Mouse (Mus musculus): ENCODE results near the gene Xrcc1. TPM values are rescaled to one million over a fixed set of nuclear protein-coding genes. Genes with fewer than 3 reads are reported as not detected.

The Xrcc1 gene
- total and polyA plus RNA-seq, 3 experiments: 81.7 to 148 (median 136) TPM

DNA sequence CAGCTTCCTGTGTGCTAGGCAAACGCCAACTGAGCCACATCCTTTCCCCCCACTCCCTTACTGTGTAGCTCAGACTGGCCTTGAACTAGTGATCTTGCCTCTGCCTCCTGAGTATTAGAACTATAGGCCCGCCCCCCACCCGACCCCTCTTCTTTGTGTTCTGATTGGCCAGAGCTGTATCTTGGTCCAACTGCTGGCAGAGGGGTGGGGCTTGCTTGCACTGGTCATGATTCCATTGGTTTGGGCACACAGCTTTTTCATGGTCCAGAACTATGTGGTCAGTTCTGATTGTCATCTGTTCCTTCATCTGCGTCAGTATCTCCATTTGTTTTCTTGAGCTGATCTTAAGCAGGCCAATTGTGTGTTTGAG is 17.7 kb downstream of the Xrcc1 start (continued):
- TF ChIP-seq MXI1 (IDR thresholded peaks at IDR 0.05; ENCODE audit: low read depth, low read length): no peak
- no peak for TF ChIP-seq ZKSCAN1 (IDR thresholded peaks at IDR 0.05; ENCODE audit: borderline replicate concordance, low read depth, low read length)
- TF ChIP-seq RAD21 (IDR thresholded peaks at IDR 0.05; ENCODE audit: low read depth, low read length): no peak
- TF ChIP-seq USF2 (conservative IDR thresholded peaks at IDR 0.05; ENCODE audit: low read depth, low read length): no peak
- no peak for TF ChIP-seq ZNF384 (IDR thresholded peaks at IDR 0.05; ENCODE audit: low read depth, low read length)
- TF ChIP-seq POLR2A (IDR thresholded peaks at IDR 0.05; ENCODE audit: low read depth, low read length): peak; percentile 43
- no peak for TF ChIP-seq JUND (conservative IDR thresholded peaks at IDR 0.05; ENCODE audit: low read depth, low read length)
- no peak for TF ChIP-seq CHD1 (IDR thresholded peaks at IDR 0.05; ENCODE audit: low read depth, low read length)
- no peak for TF ChIP-seq MYC (IDR thresholded peaks at IDR 0.05; ENCODE audit: low read depth, low read length)
- TF ChIP-seq IRF4 (IDR thresholded peaks at IDR 0.05; ENCODE audit: low read depth, low read length): no peak
- TF ChIP-seq RCOR1 (conservative IDR thresholded peaks at IDR 0.05; ENCODE audit: low read depth, low read length): no peak
- TF ChIP-seq SMC3 (IDR thresholded peaks at IDR 0.05; ENCODE audit: low read depth, low read length): no peak

DNA sequence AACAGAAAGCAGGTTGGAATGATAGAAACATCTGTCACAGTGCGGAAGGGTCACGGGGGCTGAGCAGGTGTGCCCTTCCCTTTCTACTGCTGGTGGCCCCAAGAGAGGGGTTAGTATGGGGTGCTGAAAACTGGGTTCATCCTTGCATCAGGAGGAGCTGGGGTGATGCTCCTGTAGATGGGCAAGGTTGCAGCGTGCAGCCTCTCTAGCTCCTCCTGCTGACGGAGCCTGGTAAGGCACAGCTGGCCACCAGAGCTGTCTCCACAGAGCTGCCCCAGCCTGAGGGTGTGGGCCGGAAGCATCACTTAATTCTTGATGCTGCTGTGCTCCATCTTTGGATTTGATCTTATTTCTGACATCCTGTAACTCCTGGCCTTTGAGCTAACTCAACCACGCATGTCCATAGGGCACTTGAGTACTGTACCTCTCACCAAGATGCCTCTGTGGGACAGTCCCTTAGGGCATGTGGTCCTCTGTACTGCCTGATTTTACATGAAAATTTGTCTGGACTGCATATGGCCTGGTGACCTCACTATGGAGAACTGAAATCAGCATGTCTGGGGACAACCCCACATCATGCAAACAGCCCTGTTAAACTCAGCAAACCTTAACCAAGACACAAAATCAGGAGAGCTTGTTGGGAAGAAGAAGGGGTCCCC is 18.6 kb downstream of the Xrcc1 start:
- peak overlapping the region; percentile 80 for H3K4me2 ChIP-seq (ENCODE audit: insufficient read depth, low read depth, poor library complexity, severe bottlenecking)
- peak overlapping the region; percentile 21 for H3K9ac ChIP-seq (ENCODE audit: insufficient read depth, low read depth)
- in situ Hi-C loops (cut with MboI; ENCODE audit: low pct_ligation_motif_present, low pct_unique_long_range_greater_than_20kb, low sequenced_read_pairs): loop anchor here (5.0 kb wide), 1 partner anchor 32 kb away; the partner anchor contains the start of gene Irgq
- no peaks in the 10 kb centered on the region for H3K9me3 ChIP-seq (replicated peaks; ENCODE audit: low read length)
- no peak overlapping the region for H3K4me3 ChIP-seq (replicated peaks in 1 of 3; ENCODE audit: low read depth in 2 of 3, low read length in 2 of 3, poor library complexity in 1 of 3)
- H3K79me2 ChIP-seq (replicated peaks; ENCODE audit: control insufficient read depth, extremely low read depth, insufficient read depth, poor library complexity, severe bottlenecking): peaks cover 13% of the 10 kb centered on the region; the same call in 1 of the 2 replicates
- dilution Hi-C loops (cut with MboI; ENCODE audit: extremely low pct_ligation_motif_present, extremely low pct_unique_long_range_greater_than_20kb, low sequenced_read_pairs): no loop called here
- no peaks in the 10 kb centered on the region for H3K27me3 ChIP-seq (replicated peaks)
- H3K4me1 ChIP-seq (ENCODE audit: control insufficient read depth in 1 of 2, insufficient read depth in 2 of 2): peaks cover 46 to 93% of the 10 kb centered on the region in 2 experiments
- peaks cover 39 to 64% of the 10 kb centered on the region in 2 experiments for H3K36me3 ChIP-seq (replicated peaks in 1 of 2; ENCODE audit: control insufficient read depth in 1 of 2, insufficient read depth in 1 of 2, low read length in 1 of 2)
- DNase-seq (ENCODE audit: extremely low read depth): peak; percentile 98
- peak overlapping the region; percentile 100 for H3K27ac ChIP-seq (ENCODE audit: insufficient read depth, low read depth)
- TF ChIP-seq CHD2 (IDR thresholded peaks at IDR 0.05; ENCODE audit: low read length): no peak; the same call in 1 of the 2 replicates
- no peak for TF ChIP-seq ZKSCAN1 (IDR thresholded peaks at IDR 0.05; ENCODE audit: borderline replicate concordance, low read depth, low read length)
- TF ChIP-seq MAZ (IDR thresholded peaks at IDR 0.05; ENCODE audit: low read depth, low read length): 0 out of 2 replicates have a peak, but pooled peaks have one; percentile 10
- peak; percentile 81 for TF ChIP-seq SMC3 (IDR thresholded peaks at IDR 0.05; ENCODE audit: low read depth, low read length)
- no peak for TF ChIP-seq KAT2A (IDR thresholded peaks at IDR 0.05; ENCODE audit: insufficient replicate concordance, low read length)
- TF ChIP-seq TCF12 (IDR thresholded peaks at IDR 0.05; ENCODE audit: low read depth, low read length): peak; percentile 79
- TF ChIP-seq HCFC1 (IDR thresholded peaks at IDR 0.05; ENCODE audit: low read depth, low read length): peak; percentile 26; the same call in 1 of the 2 replicates
- peak; percentile 32; the same call in 1 of the 2 replicates for TF ChIP-seq MXI1 (IDR thresholded peaks at IDR 0.05; ENCODE audit: low read depth, low read length)
- peak; percentile 84 for TF ChIP-seq EP300 (IDR thresholded peaks at IDR 0.05; ENCODE audit: low read length)
- TF ChIP-seq BHLHE40 (IDR thresholded peaks at IDR 0.05; ENCODE audit: low read depth, low read length): peak; percentile 67
- TF ChIP-seq SIN3A (IDR thresholded peaks at IDR 0.05; ENCODE audit: low read length): no peak
- TF ChIP-seq ELF1 (IDR thresholded peaks at IDR 0.05; ENCODE audit: low read depth, low read length): peak; percentile 48
- TF ChIP-seq ZMIZ1 (IDR thresholded peaks at IDR 0.05; ENCODE audit: low read depth, low read length): no peak
- peak; percentile 80 for TF ChIP-seq MEF2A (IDR thresholded peaks at IDR 0.05; ENCODE audit: borderline replicate concordance, low read depth, low read length)
- TF ChIP-seq ZNF384 (IDR thresholded peaks at IDR 0.05; ENCODE audit: low read depth, low read length): no peak
- TF ChIP-seq ETS1 (conservative IDR thresholded peaks at IDR 0.05; ENCODE audit: low read depth, low read length): peak; percentile 93
- no peak for TF ChIP-seq POLR2A (IDR thresholded peaks at IDR 0.05; ENCODE audit: low read depth, low read length)
- peak; percentile 88 for TF ChIP-seq JUN (IDR thresholded peaks at IDR 0.05; ENCODE audit: insufficient read depth, low read depth, low read length)
- TF ChIP-seq IRF4 (IDR thresholded peaks at IDR 0.05; ENCODE audit: low read depth, low read length): peak; percentile 68
- peak; percentile 26; the same call in 1 of the 2 replicates for TF ChIP-seq TBP (conservative IDR thresholded peaks at IDR 0.05; ENCODE audit: low read depth, low read length)
- no peak for TF ChIP-seq E2F4 (IDR thresholded peaks at IDR 0.05; ENCODE audit: insufficient replicate concordance, low read depth, low read length)
- peak; percentile 27; the same call in 1 of the 2 replicates for TF ChIP-seq RCOR1 (conservative IDR thresholded peaks at IDR 0.05; ENCODE audit: low read depth, low read length)
- peak; percentile 59 for TF ChIP-seq JUND (conservative IDR thresholded peaks at IDR 0.05; ENCODE audit: low read depth, low read length)
- no peak; the same call in 1 of the 2 replicates for TF ChIP-seq NELFE (IDR thresholded peaks at IDR 0.05; ENCODE audit: low read depth, low read length)
- TF ChIP-seq ZC3H11A (IDR thresholded peaks at IDR 0.05; ENCODE audit: low read depth, low read length): no peak
- TF ChIP-seq CHD1 (IDR thresholded peaks at IDR 0.05; ENCODE audit: low read depth, low read length): no peak
- TF ChIP-seq MAFK (IDR thresholded peaks at IDR 0.05; ENCODE audit: insufficient replicate concordance, low read length): peak; percentile 56; the same call in 1 of the 2 replicates
- no peak for TF ChIP-seq POLR2AphosphoS2 (IDR thresholded peaks at IDR 0.05; ENCODE audit: low read depth, low read length)
- TF ChIP-seq USF2 (conservative IDR thresholded peaks at IDR 0.05; ENCODE audit: low read depth, low read length): peak; percentile 13; the same call in 1 of the 2 replicates
- TF ChIP-seq UBTF (IDR thresholded peaks at IDR 0.05; ENCODE audit: low read depth, low read length): no peak
- TF ChIP-seq CTCF (conservative IDR thresholded peaks at IDR 0.05 in 1 of 2, IDR thresholded peaks at IDR 0.05 in 1 of 2; ENCODE audit: low read depth in 2 of 2, low read length in 2 of 2): peak; percentile 85 to 88
- TF ChIP-seq NRF1 (IDR thresholded peaks at IDR 0.05; ENCODE audit: low read depth, low read length): peak; percentile 76
